Mouse (Mus musculus) gastrocnemius, adult 18-20 months (tissue): Measurements from ENCODE around the gene Bad. TPM values are rescaled to one million over a fixed set of nuclear protein-coding genes. Genes with fewer than 3 reads are reported as not detected.

ENCODE experiments used
- microRNA-seq: library from miRNA; unstranded; fragments of <30 nt; microRNA quantifications from one replicate; pipeline ENCODE4 v1.2.0, GENCODE M21; 2021
- total RNA-seq, 2 experiments: library from RNA; stranded (reverse); gene quantifications; 2 replicates each; pipeline ENCODE4 v1.2.3; 2021

The Bad gene
- total RNA-seq, 2 experiments from 2014 or later, result 9.7 to 12.2 TPM

Small RNA genes lying within 50 kb of the gene (microRNA-seq; reads per million reads assigned to microRNA genes)
- 1.0 reads per million for gene Mir6990

Other genes with a start within 250 kb of the Bad start
- 10 to 100 TPM in 1 of 2 experiments, 1 to 10 TPM in 1; 9.1 to 10.6 TPM for gene Rps6ka4, start 101.2 kb upstream of the Bad start, total RNA-seq
- gene Ccdc88b, start 83.7 kb upstream of the Bad start, total RNA-seq, result under 1 TPM; 0.46 to 0.74 TPM
- gene Trmt112, start 32.2 kb upstream of the Bad start, total RNA-seq, result 10 to 100 TPM; 43.9 to 44.7 TPM
- gene Prdx5, start 31.8 kb upstream of the Bad start, total RNA-seq, result 100 to 1,000 TPM; 219 to 239 TPM
- gene Esrra, start 20.0 kb upstream of the Bad start, total RNA-seq, result 10 to 100 TPM; 76.5 to 93.1 TPM
- gene Catsperz, start 16.5 kb upstream of the Bad start, total RNA-seq, result not detected
- not detected for gene Kcnk4, start 7.3 kb upstream of the Bad start, total RNA-seq
- 10 to 100 TPM; 10.0 to 10.4 TPM for gene Gpr137, start 619 bp downstream of the Bad start, total RNA-seq
- gene Ppp1r14b, start 33.1 kb downstream of the Bad start, total RNA-seq, result 100 to 1,000 TPM; 117 to 145 TPM
- gene Plcb3, start 34.6 kb downstream of the Bad start, total RNA-seq, result 10 to 100 TPM; 10.2 to 11.3 TPM
- 10 to 100 TPM in 1 of 2 experiments, 1 to 10 TPM in 1; 8.2 to 13.1 TPM for gene Fkbp2, start 38.6 kb downstream of the Bad start, total RNA-seq
- 100 to 1,000 TPM; 181 to 206 TPM for gene Vegfb, start 45.8 kb downstream of the Bad start, total RNA-seq
- 10 to 100 TPM; 33.9 to 38.4 TPM for gene Dnajc4, start 50.7 kb downstream of the Bad start, total RNA-seq
- gene Nudt22, start 54.3 kb downstream of the Bad start, total RNA-seq, result 10 to 100 TPM; 12.0 to 13.7 TPM
- 10 to 100 TPM; 24.4 to 26.4 TPM for gene Trpt1, start 54.3 kb downstream of the Bad start, total RNA-seq
- under 1 TPM; 0.64 to 0.93 TPM for gene Fermt3, start 77.6 kb downstream of the Bad start, total RNA-seq
- gene Stip1, start 98.1 kb downstream of the Bad start, total RNA-seq, result 10 to 100 TPM; 89.7 to 98.5 TPM
- gene Macrod1, start 114.9 kb downstream of the Bad start, total RNA-seq, result 100 to 1,000 TPM; 276 to 311 TPM
- gene Flrt1, start 163.9 kb downstream of the Bad start, total RNA-seq, result 1 to 10 TPM; 1.1 to 1.9 TPM